Mouse (Mus musculus) lung, adult 2 months (tissue): ENCODE measurements around the gene Olfr1193.
"Not testable (repeated sequence)": the region's sequence is repeated elsewhere in the genome, so short reads cannot be mapped to it uniquely, and the experiment has no call there.

Source experiments
- CTCF ChIP-seq: fragments of 200-500 bp; IDR thresholded peaks from 2 replicates; pipeline ENCODE4 v1.5.1; 2011; ENCODE audit warnings: mild to moderate bottlenecking, low read length, control low read depth; ENCODE audit not compliant: insufficient read depth
- POLR2A ChIP-seq: fragments of 200-500 bp; IDR thresholded peaks from 2 replicates; pipeline ENCODE4 v1.6.1; 2011; ENCODE audit warnings: low read depth, mild to moderate bottlenecking, control low read depth, low read length, borderline replicate concordance; ENCODE audit errors: extremely low read depth

DNA sequence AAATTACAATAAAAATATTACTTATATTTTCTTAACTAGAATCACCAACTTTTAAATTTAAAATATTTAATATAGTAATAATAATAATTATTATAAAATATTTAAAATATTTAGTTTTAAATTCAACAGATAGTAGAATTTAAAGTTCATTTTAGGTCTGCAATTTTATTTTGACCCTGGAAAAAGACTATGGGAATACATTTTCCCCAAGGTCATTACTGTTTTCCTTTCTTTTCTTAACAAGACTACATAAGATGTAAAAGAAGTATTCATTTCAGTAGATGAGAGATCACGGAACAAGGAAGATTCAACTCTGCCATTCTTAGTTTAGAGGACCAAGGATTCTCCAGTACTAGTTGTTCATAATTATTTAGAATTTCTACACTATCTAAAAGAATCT lies 35.2 kb upstream of the Olfr1193 start, which contains the start of gene Olfr1191-ps1:
- TF ChIP-seq CTCF, POLR2A: not testable (repeated sequence)
